Mouse (Mus musculus): ENCODE results near the gene Map3k7cl. TPM values are rescaled to one million over a fixed set of nuclear protein-coding genes. Genes with fewer than 3 reads are reported as not detected.
A peak's percentile ranks its signal among the peaks of the same experiment; 100 is the strongest.

The Map3k7cl gene
- polyA plus RNA-seq, 1 experiment: 0.98 TPM

- TF ChIP-seq POLR2A (IDR thresholded peaks at IDR 0.05; ENCODE audit: borderline replicate concordance, insufficient read depth, low read length) (no peak), CTCF (IDR thresholded peaks at IDR 0.05; ENCODE audit: borderline replicate concordance, insufficient read depth, low read depth, low read length) (no peak)
- DNase-seq: no peak
- Histone ChIP-seq H3K27ac (ENCODE audit: insufficient read depth, low read length) (no peak overlapping the region), H3K27me3 (ENCODE audit: control insufficient read depth, insufficient read depth, low read length) (0 out of 2 replicates have a peak, but pooled peaks cover 1% of the 10 kb centered on the region), H3K4me1 (ENCODE audit: control insufficient read depth, insufficient read depth, low read length) (0 out of 2 replicates have a peak, but pooled peaks cover 6% of the 10 kb centered on the region), H3K4me3 (replicated peaks; ENCODE audit: insufficient read depth, low read depth, low read length) (no peak overlapping the region)
- 64% methylated on average over 8 of the region's 8 CpGs for WGBS
Observed at GRCm38 (mm10) chr16:87556320-87556719, 3.2 kb downstream of the Map3k7cl start.

GRCm38 (mm10) chr16:87561501-87561900, 8.4 kb downstream of the Map3k7cl start:
- WGBS: 90% methylated on average over 4 of the region's 4 CpGs
- no peak for TF ChIP-seq CTCF (IDR thresholded peaks at IDR 0.05; ENCODE audit: borderline replicate concordance, insufficient read depth, low read depth, low read length)
- TF ChIP-seq POLR2A (IDR thresholded peaks at IDR 0.05; ENCODE audit: borderline replicate concordance, insufficient read depth, low read length): no peak

GRCm38 (mm10) chr16:87563524-87563923, 10.4 kb downstream of the Map3k7cl start:
- no peaks in the 10 kb centered on the region for H3K27me3 ChIP-seq (ENCODE audit: control insufficient read depth, insufficient read depth, low read length)
- no peak for DNase-seq
- no peak overlapping the region for H3K4me3 ChIP-seq (replicated peaks; ENCODE audit: insufficient read depth, low read depth, low read length)
- peaks cover 6% of the 10 kb centered on the region; the same call in 1 of the 2 replicates for H3K4me1 ChIP-seq (ENCODE audit: control insufficient read depth, insufficient read depth, low read length)
- H3K27ac ChIP-seq (ENCODE audit: insufficient read depth, low read length): no peak overlapping the region
- TF ChIP-seq CTCF (IDR thresholded peaks at IDR 0.05; ENCODE audit: borderline replicate concordance, insufficient read depth, low read depth, low read length) (no peak), POLR2A (IDR thresholded peaks at IDR 0.05; ENCODE audit: borderline replicate concordance, insufficient read depth, low read length) (no peak)
- 62% methylated on average over 6 of the region's 6 CpGs for WGBS

More at GRCm38 (mm10) chr16:87561501-87561900, 8.4 kb downstream of the Map3k7cl start:
- Histone ChIP-seq H3K27ac (ENCODE audit: insufficient read depth, low read length) (no peak overlapping the region), H3K27me3 (ENCODE audit: control insufficient read depth, insufficient read depth, low read length) (no peaks in the 10 kb centered on the region), H3K4me1 (ENCODE audit: control insufficient read depth, insufficient read depth, low read length) (no peaks in the 10 kb centered on the region), H3K4me3 (replicated peaks; ENCODE audit: insufficient read depth, low read depth, low read length) (no peak overlapping the region)
- DNase-seq: no peak

- no peak for DNase-seq
- WGBS: 92% methylated on average over 3 of the region's 3 CpGs
- H3K4me3 ChIP-seq (replicated peaks; ENCODE audit: insufficient read depth, low read depth, low read length): no peak overlapping the region
- H3K27me3 ChIP-seq (ENCODE audit: control insufficient read depth, insufficient read depth, low read length): no peaks in the 10 kb centered on the region
- peaks cover 6% of the 10 kb centered on the region; the same call in 1 of the 2 replicates for H3K4me1 ChIP-seq (ENCODE audit: control insufficient read depth, insufficient read depth, low read length)
- no peak for TF ChIP-seq POLR2A (IDR thresholded peaks at IDR 0.05; ENCODE audit: borderline replicate concordance, insufficient read depth, low read length)
- no peak for TF ChIP-seq CTCF (IDR thresholded peaks at IDR 0.05; ENCODE audit: borderline replicate concordance, insufficient read depth, low read depth, low read length)
- no peak overlapping the region for H3K27ac ChIP-seq (ENCODE audit: insufficient read depth, low read length)
Observed at GRCm38 (mm10) chr16:87564564-87564963, 11.4 kb downstream of the Map3k7cl start.

GRCm38 (mm10) chr16:87567572-87567971, 14.4 kb downstream of the Map3k7cl start:
- no peak overlapping the region for H3K27ac ChIP-seq (ENCODE audit: insufficient read depth, low read length)
- WGBS: 7% methylated on average over 13 of the region's 13 CpGs
- DNase-seq: peak; percentile 63 to 79
- no peaks in the 10 kb centered on the region for H3K27me3 ChIP-seq (ENCODE audit: control insufficient read depth, insufficient read depth, low read length)
- H3K4me3 ChIP-seq (replicated peaks; ENCODE audit: insufficient read depth, low read depth, low read length): peak overlapping the region; percentile 26
- TF ChIP-seq POLR2A (IDR thresholded peaks at IDR 0.05; ENCODE audit: borderline replicate concordance, insufficient read depth, low read length) (no peak), CTCF (IDR thresholded peaks at IDR 0.05; ENCODE audit: borderline replicate concordance, insufficient read depth, low read depth, low read length) (no peak)
- H3K4me1 ChIP-seq (ENCODE audit: control insufficient read depth, insufficient read depth, low read length): peaks cover 6% of the 10 kb centered on the region; the same call in 1 of the 2 replicates

GRCm38 (mm10) chr16:87568241-87568640, 15.1 kb downstream of the Map3k7cl start:
- H3K27ac ChIP-seq (ENCODE audit: insufficient read depth, low read length): no peak overlapping the region
- peak in 1 of 2 experiments; percentile 40 for DNase-seq
- 16% methylated on average over 7 of the region's 7 CpGs for WGBS
- no peaks in the 10 kb centered on the region for H3K27me3 ChIP-seq (ENCODE audit: control insufficient read depth, insufficient read depth, low read length)
- peaks cover 6% of the 10 kb centered on the region; the same call in 1 of the 2 replicates for H3K4me1 ChIP-seq (ENCODE audit: control insufficient read depth, insufficient read depth, low read length)
- TF ChIP-seq CTCF (IDR thresholded peaks at IDR 0.05; ENCODE audit: borderline replicate concordance, insufficient read depth, low read depth, low read length) (no peak), POLR2A (IDR thresholded peaks at IDR 0.05; ENCODE audit: borderline replicate concordance, insufficient read depth, low read length) (no peak)
- peak overlapping the region; percentile 45 for H3K4me3 ChIP-seq (replicated peaks; ENCODE audit: insufficient read depth, low read depth, low read length)

GRCm38 (mm10) chr16:87569576-87570105, 16.5 kb downstream of the Map3k7cl start:
- no peak for TF ChIP-seq POLR2A (IDR thresholded peaks at IDR 0.05; ENCODE audit: borderline replicate concordance, insufficient read depth, low read length)
- TF ChIP-seq CTCF (IDR thresholded peaks at IDR 0.05; ENCODE audit: borderline replicate concordance, insufficient read depth, low read depth, low read length): no peak
- Histone ChIP-seq H3K4me1 (ENCODE audit: control insufficient read depth, insufficient read depth, low read length) (peaks cover 6% of the 10 kb centered on the region; the same call in 1 of the 2 replicates), H3K4me3 (replicated peaks; ENCODE audit: insufficient read depth, low read depth, low read length) (no peak overlapping the region), H3K27me3 (ENCODE audit: control insufficient read depth, insufficient read depth, low read length) (no peaks in the 10 kb centered on the region; the same call in 1 of the 2 replicates), H3K27ac (ENCODE audit: insufficient read depth, low read length) (no peak overlapping the region)
- no peak for DNase-seq
- 62% methylated on average over 7 of the region's 7 CpGs for WGBS

- Histone ChIP-seq H3K27me3 (ENCODE audit: control insufficient read depth, insufficient read depth, low read length) (no peaks in the 10 kb centered on the region; the same call in 1 of the 2 replicates), H3K27ac (ENCODE audit: insufficient read depth, low read length) (no peak overlapping the region), H3K4me3 (replicated peaks; ENCODE audit: insufficient read depth, low read depth, low read length) (no peak overlapping the region), H3K4me1 (ENCODE audit: control insufficient read depth, insufficient read depth, low read length) (peaks cover 6% of the 10 kb centered on the region; the same call in 1 of the 2 replicates)
- DNase-seq: no peak
- 86% methylated on average over 7 of the region's 7 CpGs for WGBS
- TF ChIP-seq POLR2A (IDR thresholded peaks at IDR 0.05; ENCODE audit: borderline replicate concordance, insufficient read depth, low read length) (no peak), CTCF (IDR thresholded peaks at IDR 0.05; ENCODE audit: borderline replicate concordance, insufficient read depth, low read depth, low read length) (no peak)
Observed at GRCm38 (mm10) chr16:87570334-87570733, 17.2 kb downstream of the Map3k7cl start.
